Mouse (Mus musculus): Measurements from ENCODE around the gene Ctnna2. TPM values are rescaled to one million over a fixed set of nuclear protein-coding genes. Genes with fewer than 3 reads are reported as not detected.

The Ctnna2 gene
- polyA plus RNA-seq, 1 experiment from 2014 or later, result 127 TPM

- WGBS, result 19% methylated on average over 16 of the region's 16 CpGs
- no peaks in the 10 kb centered on the region for H3K9me3 ChIP-seq
- H3K36me3 ChIP-seq, result no peaks in the 10 kb centered on the region
- H3K9ac ChIP-seq (replicated peaks), result no peak overlapping the region
- no peaks in the 10 kb centered on the region for H3K27me3 ChIP-seq
- no peak overlapping the region for H3K27ac ChIP-seq (replicated peaks)
- H3K4me2 ChIP-seq (replicated peaks), result peak overlapping the region; percentile 1; the same call in 1 of the 2 replicates
- peaks cover 20% of the 10 kb centered on the region for H3K4me1 ChIP-seq
- no peak overlapping the region for H3K4me3 ChIP-seq
- ATAC-seq (replicated peaks), result peak; percentile 91
Measured at GRCm38 (mm10) chr6:77222849-77223638, 756.5 kb downstream of the Ctnna2 start.

GRCm38 (mm10) chr6:77220776-77221175 lies 758.7 kb downstream of the Ctnna2 start:
- Histone ChIP-seq H3K4me3 (no peak overlapping the region), H3K9ac (replicated peaks) (no peak overlapping the region), H3K9me3 (no peaks in the 10 kb centered on the region), H3K4me2 (replicated peaks) (no peak overlapping the region), H3K36me3 (no peaks in the 10 kb centered on the region), H3K27me3 (no peaks in the 10 kb centered on the region), H3K4me1 (peaks cover 20% of the 10 kb centered on the region), H3K27ac (replicated peaks) (no peak overlapping the region)
- no peak for ATAC-seq (replicated peaks)
- WGBS, result 6% methylated on average over 4 of the region's 4 CpGs

- H3K27me3 ChIP-seq, result no peaks in the 10 kb centered on the region
- no peaks in the 10 kb centered on the region for H3K9me3 ChIP-seq
- H3K9ac ChIP-seq (replicated peaks), result no peak overlapping the region
- H3K4me1 ChIP-seq, result peaks cover 23% of the 10 kb centered on the region
- no peak overlapping the region for H3K27ac ChIP-seq (replicated peaks)
- H3K36me3 ChIP-seq, result no peaks in the 10 kb centered on the region
- no peak overlapping the region for H3K4me2 ChIP-seq (replicated peaks)
- ATAC-seq (replicated peaks), result no peak
- no peak overlapping the region for H3K4me3 ChIP-seq
Measured at GRCm38 (mm10) chr6:77218875-77219274, 760.6 kb downstream of the Ctnna2 start.

- H3K27me3 ChIP-seq, result no peaks in the 10 kb centered on the region
- no peaks in the 10 kb centered on the region for H3K9me3 ChIP-seq
- no peaks in the 10 kb centered on the region for H3K36me3 ChIP-seq
- H3K4me2 ChIP-seq (replicated peaks), result no peak overlapping the region
- H3K4me1 ChIP-seq, result peaks cover 11% of the 10 kb centered on the region
- no peak overlapping the region for H3K4me3 ChIP-seq
- WGBS, result 65% methylated on average over 4 of the region's 4 CpGs
- H3K9ac ChIP-seq (replicated peaks), result no peak overlapping the region
- no peak overlapping the region for H3K27ac ChIP-seq (replicated peaks)
- no peak for ATAC-seq (replicated peaks)
Measured at GRCm38 (mm10) chr6:77215322-77215721, 764.2 kb downstream of the Ctnna2 start.

GRCm38 (mm10) chr6:77213757-77214409 lies 765.6 kb downstream of the Ctnna2 start:
- Histone ChIP-seq H3K4me1 (peaks cover 11% of the 10 kb centered on the region), H3K9ac (replicated peaks) (no peak overlapping the region), H3K27ac (replicated peaks) (no peak overlapping the region), H3K9me3 (no peaks in the 10 kb centered on the region), H3K36me3 (no peaks in the 10 kb centered on the region), H3K4me2 (replicated peaks) (no peak overlapping the region), H3K27me3 (no peaks in the 10 kb centered on the region), H3K4me3 (no peak overlapping the region)
- WGBS, result 19% methylated on average over 3 of the region's 3 CpGs
- ATAC-seq (replicated peaks), result no peak

GRCm38 (mm10) chr6:77209929-77210328 lies 769.6 kb downstream of the Ctnna2 start:
- Histone ChIP-seq H3K36me3 (no peaks in the 10 kb centered on the region), H3K9me3 (no peaks in the 10 kb centered on the region), H3K4me1 (peaks cover 11% of the 10 kb centered on the region), H3K27ac (replicated peaks) (no peak overlapping the region), H3K9ac (replicated peaks) (no peak overlapping the region), H3K27me3 (no peaks in the 10 kb centered on the region), H3K4me3 (no peak overlapping the region), H3K4me2 (replicated peaks) (no peak overlapping the region)
- WGBS, result 74% methylated on average over 3 of the region's 3 CpGs
- no peak for ATAC-seq (replicated peaks)

GRCm38 (mm10) chr6:77209183-77209582 lies 770.3 kb downstream of the Ctnna2 start:
- Histone ChIP-seq H3K27me3 (no peaks in the 10 kb centered on the region), H3K9ac (replicated peaks) (no peak overlapping the region), H3K4me1 (peaks cover 11% of the 10 kb centered on the region), H3K36me3 (no peaks in the 10 kb centered on the region), H3K9me3 (no peaks in the 10 kb centered on the region), H3K27ac (replicated peaks) (no peak overlapping the region), H3K4me2 (replicated peaks) (no peak overlapping the region), H3K4me3 (no peak overlapping the region)
- 72% methylated on average over 1 of the region's 1 CpGs for WGBS
- ATAC-seq (replicated peaks), result no peak

GRCm38 (mm10) chr6:77199375-77199774 lies 780.1 kb downstream of the Ctnna2 start:
- no peak overlapping the region for H3K9ac ChIP-seq (replicated peaks)
- H3K27ac ChIP-seq (replicated peaks), result no peak overlapping the region
- 43% methylated on average over 2 of the region's 2 CpGs for WGBS
- H3K36me3 ChIP-seq, result no peaks in the 10 kb centered on the region
- no peaks in the 10 kb centered on the region for H3K9me3 ChIP-seq
- no peaks in the 10 kb centered on the region for H3K27me3 ChIP-seq
- H3K4me2 ChIP-seq (replicated peaks), result no peak overlapping the region
- H3K4me1 ChIP-seq, result no peaks in the 10 kb centered on the region
- H3K4me3 ChIP-seq, result no peak overlapping the region
- no peak for ATAC-seq (replicated peaks)

GRCm38 (mm10) chr6:77196650-77197049 lies 782.8 kb downstream of the Ctnna2 start:
- no peaks in the 10 kb centered on the region for H3K36me3 ChIP-seq
- WGBS, result 90% methylated on average over 3 of the region's 3 CpGs
- H3K4me3 ChIP-seq, result no peak overlapping the region
- no peak for ATAC-seq (replicated peaks)
- no peaks in the 10 kb centered on the region for H3K27me3 ChIP-seq
- H3K27ac ChIP-seq (replicated peaks), result no peak overlapping the region
- no peaks in the 10 kb centered on the region for H3K9me3 ChIP-seq
- H3K4me2 ChIP-seq (replicated peaks), result no peak overlapping the region
- H3K4me1 ChIP-seq, result no peaks in the 10 kb centered on the region
- H3K9ac ChIP-seq (replicated peaks), result no peak overlapping the region

- WGBS, result 63% methylated on average over 4 of the region's 4 CpGs
- H3K4me2 ChIP-seq (replicated peaks), result no peak overlapping the region
- H3K9ac ChIP-seq (replicated peaks), result no peak overlapping the region
- no peaks in the 10 kb centered on the region for H3K36me3 ChIP-seq
- H3K4me3 ChIP-seq, result no peak overlapping the region
- H3K9me3 ChIP-seq, result no peaks in the 10 kb centered on the region
- no peak for ATAC-seq (replicated peaks)
- no peak overlapping the region for H3K27ac ChIP-seq (replicated peaks)
- H3K27me3 ChIP-seq, result no peaks in the 10 kb centered on the region
- H3K4me1 ChIP-seq, result no peaks in the 10 kb centered on the region
Measured at GRCm38 (mm10) chr6:77191635-77192034, 787.9 kb downstream of the Ctnna2 start.

GRCm38 (mm10) chr6:77188628-77189027 lies 790.9 kb downstream of the Ctnna2 start:
- ATAC-seq (replicated peaks), result no peak
- no peak overlapping the region for H3K27ac ChIP-seq (replicated peaks)
- WGBS, result 5% methylated on average over 2 of the region's 2 CpGs

GRCm38 (mm10) chr6:77185751-77186150 lies 793.7 kb downstream of the Ctnna2 start:
- Histone ChIP-seq H3K27me3 (no peaks in the 10 kb centered on the region), H3K4me1 (no peaks in the 10 kb centered on the region), H3K4me2 (replicated peaks) (no peak overlapping the region), H3K9me3 (no peaks in the 10 kb centered on the region), H3K27ac (replicated peaks) (no peak overlapping the region), H3K9ac (replicated peaks) (no peak overlapping the region), H3K4me3 (no peak overlapping the region), H3K36me3 (no peaks in the 10 kb centered on the region)
- no peak for ATAC-seq (replicated peaks)
- WGBS, result 67% methylated on average over 4 of the region's 4 CpGs

More at GRCm38 (mm10) chr6:77188628-77189027, 790.9 kb downstream of the Ctnna2 start:
- Histone ChIP-seq H3K9ac (replicated peaks) (no peak overlapping the region), H3K4me3 (no peak overlapping the region), H3K4me1 (no peaks in the 10 kb centered on the region), H3K9me3 (no peaks in the 10 kb centered on the region), H3K36me3 (no peaks in the 10 kb centered on the region), H3K4me2 (replicated peaks) (no peak overlapping the region), H3K27me3 (no peaks in the 10 kb centered on the region)

All from forebrain, embryonic 15.5 days (tissue).